Mouse (Mus musculus) layer of hippocampus, adult 9-11 months (tissue): ENCODE data around the gene Srcap.
"Not testable (repeated sequence)": the region's sequence is repeated elsewhere in the genome, so short reads cannot be mapped to it uniquely, and the experiment has no call there.

Source experiments
- DNase-seq: peaks from one replicate; pipeline ENCODE4 v3.0.0; 2022

Srcap gene

DNA sequence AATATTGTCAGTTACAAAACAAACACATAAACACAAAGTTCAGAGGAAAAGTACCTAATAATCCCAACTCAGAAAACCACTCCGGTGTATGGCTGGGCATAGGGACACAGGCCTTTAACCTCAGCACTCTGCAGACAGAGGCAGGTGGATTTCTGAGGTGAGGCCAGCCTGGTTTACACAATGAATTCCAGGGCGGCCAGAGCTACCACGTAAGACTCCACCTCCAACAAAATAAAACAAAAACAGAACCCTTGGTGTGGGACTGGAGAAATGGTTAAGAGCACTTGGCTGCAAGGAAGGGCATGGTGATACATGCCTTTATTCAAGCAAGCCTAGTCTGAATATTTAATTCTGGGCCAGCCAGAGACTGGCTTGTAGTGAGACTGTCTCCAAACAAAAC is 19.9 kb upstream of the Srcap start:
- no peak for DNase-seq

DNA sequence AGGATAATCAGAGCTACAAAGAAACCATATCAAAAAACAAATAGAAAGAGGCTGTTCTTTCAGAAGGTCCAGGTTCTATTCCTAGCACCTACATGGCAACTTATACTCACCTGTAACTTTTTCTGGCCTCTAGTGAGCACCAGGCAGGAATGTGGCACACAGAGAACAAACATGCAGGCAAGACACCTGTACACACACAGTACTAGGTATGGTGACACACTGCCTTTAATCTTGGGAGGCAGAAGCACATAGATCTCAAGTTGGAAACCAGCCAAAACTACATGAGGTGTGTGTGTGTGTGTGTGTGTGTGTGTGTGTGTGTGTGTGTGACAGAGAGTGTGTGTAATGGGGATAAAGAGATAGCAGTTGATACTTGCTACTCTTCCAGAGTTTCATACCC is 17.1 kb upstream of the Srcap start:
- no peak for DNase-seq

DNA sequence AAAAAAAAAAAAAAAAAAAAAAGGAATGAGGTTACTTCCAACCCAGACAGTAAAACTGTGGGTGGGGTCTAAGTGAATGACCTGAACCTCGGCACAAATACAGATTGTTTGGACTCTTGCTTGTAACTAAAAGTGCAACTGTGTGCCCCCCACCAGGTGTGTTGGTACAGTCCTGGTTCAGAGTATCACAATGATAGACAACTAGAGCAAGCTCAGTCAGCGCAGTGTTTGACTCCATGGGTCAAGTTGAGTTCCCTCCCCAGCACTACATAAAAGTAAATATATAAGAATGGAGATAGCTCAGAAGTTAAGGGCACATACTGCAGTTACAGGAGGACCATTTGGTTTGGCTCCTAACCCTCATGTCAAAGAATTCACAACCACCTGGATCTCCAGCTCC is 14.4 kb upstream of the Srcap start:
- DNase-seq, result no peak

DNA sequence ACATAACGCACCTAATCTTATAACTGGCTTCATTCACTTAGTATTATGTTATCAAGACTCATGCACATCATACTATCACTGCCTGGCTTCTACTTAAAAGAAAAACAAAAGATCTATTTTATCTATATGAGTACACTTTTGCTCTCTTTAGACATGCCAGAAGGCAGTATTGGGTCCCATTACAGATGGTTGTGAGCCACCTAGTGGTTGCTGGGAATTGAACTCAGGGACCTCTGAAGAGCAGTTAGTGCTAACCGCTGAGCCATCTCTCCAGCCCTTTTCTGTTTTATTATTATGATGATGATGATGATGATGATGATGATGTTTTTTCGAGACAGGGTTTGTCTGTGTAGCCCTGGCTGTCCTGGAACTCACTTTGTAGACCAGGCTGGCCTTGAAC is 13.4 kb upstream of the Srcap start:
- no peak for DNase-seq

DNA sequence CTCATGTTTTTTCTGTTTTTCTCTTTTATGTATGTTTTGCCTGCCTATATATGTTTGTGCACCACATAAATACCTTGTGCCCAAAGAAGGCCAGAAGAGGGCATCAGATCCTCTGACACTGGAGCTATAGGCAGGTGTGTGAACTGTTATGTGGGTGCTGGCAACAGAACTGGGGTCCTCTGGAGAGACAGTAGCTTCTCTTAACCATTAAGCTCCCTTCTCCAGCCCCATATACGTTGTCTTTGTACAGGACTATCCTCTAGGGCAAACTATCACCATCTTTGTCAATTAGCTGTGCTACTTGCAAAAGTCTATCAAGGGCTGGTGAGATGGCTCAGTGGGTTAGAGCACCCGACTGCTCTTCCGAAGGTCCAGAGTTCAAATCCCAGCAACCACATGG is 3.5 kb upstream of the Srcap start:
- DNase-seq, result no peak

DNA sequence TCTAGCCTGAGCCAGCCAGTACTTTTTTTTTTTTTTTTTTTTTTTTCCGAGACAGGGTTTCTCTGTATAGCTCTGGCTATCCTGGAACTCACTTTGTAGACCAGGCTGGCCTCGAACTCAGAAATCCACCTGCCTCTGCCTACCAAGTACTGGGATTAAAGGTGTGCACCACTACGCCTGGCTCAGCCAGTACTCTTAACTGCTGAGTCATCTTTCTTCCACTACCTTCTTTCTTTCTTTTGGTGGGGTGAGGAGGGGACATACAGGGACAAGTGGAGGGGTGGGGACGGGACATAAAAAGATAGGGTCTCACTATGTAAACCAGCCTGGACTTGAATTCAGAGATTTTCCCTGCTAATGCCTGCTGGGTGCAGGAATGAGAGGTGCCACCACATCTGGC is 2.0 kb upstream of the Srcap start:
- DNase-seq, result not testable (repeated sequence)

DNA sequence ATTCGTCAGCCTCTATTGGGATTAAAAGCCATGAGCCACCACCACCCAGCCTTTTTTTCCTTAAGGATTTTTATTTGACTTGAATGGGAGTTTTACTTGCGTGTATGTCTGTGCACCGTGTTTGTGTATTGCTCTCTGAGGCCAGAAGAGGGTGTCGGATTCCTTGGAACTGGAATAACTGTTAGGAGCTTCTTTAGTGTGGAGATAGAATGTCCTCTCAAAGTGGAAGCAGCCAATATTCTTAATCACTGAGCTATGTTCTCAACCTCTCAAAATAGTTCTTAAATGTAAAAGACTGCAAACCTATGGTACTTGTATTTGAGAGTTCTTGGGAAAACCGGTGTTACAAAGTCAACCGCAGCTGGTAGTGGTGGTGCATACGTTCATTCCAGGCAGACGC is 542 bp upstream of the Srcap start:
- no peak for DNase-seq

DNA sequence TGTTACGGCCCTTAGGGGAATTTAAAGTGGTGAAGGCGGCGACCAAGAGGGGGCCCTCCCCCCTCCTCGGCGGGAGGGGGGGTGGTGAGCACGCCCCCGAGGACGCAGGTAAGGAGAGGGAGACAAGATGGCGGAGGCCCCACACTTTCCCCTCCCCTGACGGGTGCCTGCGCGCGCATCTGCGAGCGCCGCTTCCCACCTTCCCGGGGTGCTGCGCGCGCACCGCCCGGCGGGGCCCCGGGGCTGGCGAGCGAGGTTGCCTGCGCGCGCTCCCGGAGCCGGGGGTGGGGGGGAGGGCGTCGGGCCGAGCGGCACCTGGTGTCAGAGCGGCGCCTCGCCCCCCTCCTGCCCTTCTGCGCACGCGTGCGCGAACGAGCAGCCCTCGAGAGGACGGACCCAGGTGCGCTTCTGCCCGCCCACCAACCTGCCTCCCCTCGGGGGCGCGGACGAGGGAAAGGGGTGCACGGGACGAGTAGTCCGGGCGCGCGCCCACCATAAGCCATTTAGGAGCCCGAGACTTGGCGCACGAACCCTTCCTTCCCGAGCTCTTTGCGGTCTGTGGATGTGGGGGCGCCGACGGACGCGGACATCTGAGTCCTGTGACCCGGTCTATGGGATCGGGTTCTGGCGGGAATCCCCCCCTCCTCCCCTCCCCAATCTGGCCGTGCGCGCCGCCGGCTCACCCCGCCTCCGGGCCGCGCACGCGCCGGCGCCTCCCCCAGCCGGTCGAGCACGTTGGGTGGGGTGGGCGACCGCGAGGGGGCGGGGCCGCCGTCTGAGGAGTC is 640 bp downstream of the Srcap start:
- peak; percentile 92 for DNase-seq

DNA sequence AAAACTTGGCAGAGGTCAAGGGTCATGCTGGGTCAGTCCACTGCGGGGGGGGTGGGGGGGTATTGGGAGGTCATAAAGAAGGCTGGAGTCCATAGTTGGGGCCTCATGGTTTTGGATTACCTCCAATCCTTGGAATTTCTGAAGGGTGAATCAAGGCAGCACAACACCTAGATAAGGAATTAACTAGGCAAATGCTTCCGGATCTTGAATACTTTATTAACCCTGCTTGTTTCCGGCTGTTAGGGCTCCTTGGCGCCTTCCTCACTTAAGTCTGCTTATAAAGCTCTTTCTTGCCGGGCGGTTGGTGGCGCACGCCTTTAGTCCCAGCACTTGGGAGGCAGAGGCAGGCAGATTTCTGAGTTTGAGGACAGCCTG is 1.2 kb downstream of the Srcap start:
- DNase-seq, result peak; percentile 24

DNA sequence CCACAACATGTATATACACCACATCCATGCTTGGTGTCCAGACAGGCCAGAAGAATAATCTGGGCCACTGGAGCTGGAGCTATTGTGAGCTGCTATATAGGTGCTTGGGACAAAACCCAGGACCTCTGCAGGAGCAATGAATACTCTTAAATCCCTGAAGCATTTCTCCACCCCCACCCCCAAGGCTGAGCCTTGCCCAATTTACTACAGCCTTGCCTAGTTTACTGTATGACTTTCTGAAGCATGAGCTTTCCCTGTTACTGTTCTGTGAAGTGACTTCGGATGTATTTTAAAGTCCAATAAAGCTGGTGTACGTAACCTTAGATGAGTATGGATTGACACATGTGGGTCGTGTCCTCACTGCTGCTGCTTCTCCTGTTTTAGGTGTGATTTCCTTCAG is 2.0 kb downstream of the Srcap start:
- no peak for DNase-seq

DNA sequence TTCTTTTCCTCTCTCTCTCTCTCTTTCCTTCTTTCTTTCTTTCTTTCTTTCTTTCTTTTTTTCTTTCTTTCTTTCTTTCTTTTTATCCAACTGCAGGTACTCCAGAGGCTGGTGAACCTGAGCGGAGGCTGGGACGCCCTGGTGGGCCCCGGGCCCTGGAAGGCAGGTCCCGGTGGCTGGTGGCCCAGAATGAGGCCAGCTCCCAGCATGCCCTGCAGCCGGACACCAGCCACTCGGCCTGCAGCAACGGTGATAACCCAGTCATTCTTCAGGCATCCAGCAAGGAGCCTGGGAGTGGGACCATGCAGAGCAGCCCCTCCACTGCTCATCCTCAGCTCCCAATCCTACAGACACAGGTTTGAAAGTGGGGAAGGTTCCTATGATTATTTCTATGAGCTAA is 4.1 kb downstream of the Srcap start:
- DNase-seq, result no peak

DNA sequence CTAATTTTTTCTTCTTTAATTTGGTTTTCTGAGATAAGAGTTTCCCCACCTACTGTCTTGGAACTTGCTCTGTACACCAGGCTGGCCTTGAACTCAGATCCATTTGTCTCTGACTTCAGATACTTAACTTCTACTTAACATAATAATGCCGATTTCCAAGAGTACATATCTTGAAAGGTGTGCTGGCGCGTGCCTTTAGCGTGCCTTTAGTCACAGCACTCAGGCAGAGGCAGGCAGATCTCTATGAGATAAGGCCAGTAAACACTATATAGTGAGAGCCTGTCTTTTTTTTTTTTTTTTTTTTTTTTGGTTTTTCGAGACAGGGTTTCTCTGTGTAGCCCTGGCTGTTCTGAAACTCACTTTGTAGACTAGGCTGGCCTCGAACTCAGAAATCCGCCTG is 4.6 kb downstream of the Srcap start:
- no peak for DNase-seq

DNA sequence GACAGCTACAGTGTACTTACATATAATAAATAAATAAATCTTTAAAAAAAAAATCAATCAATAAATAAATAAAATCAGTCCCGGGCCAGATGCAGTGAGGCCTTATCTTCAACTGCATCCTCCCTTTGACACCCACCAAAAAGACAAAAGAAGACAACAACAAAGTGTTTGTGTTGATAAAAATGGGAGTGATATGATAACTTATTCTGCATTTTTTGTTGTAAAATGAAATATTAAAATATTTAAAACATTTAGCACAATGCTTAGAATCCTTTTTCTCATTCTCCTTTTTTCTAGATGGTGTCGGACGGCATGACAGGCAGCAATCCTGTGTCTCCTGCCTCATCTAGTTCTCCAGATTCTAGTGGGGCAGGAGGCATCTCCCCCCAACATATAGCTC is 7.5 kb downstream of the Srcap start, which contains the start of gene Gm42715:
Gene Gm42715 (plus strand): TSS at position 301 of the 400 bp plus-strand sequence.
- no peak for DNase-seq

DNA sequence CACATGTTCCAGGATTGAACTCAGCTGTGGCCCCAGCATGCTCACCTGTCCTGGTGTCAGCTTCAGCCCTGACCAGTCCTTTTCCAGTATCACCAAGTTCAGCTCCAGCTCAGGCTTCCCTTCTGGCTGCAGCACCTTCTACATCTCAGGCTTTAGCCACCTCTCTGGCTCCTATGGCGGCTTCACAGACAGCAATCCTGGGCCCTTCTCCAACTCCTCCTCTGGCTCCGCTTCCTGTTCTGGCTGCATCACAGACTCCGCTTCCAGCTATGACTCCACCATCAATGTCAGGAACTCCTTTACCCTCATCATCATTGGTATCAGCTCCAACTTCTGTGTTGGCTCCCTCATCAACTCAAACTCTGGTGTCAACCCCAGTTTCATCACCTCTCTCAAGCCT is 29.9 kb downstream of the Srcap start:
- DNase-seq, result no peak

DNA sequence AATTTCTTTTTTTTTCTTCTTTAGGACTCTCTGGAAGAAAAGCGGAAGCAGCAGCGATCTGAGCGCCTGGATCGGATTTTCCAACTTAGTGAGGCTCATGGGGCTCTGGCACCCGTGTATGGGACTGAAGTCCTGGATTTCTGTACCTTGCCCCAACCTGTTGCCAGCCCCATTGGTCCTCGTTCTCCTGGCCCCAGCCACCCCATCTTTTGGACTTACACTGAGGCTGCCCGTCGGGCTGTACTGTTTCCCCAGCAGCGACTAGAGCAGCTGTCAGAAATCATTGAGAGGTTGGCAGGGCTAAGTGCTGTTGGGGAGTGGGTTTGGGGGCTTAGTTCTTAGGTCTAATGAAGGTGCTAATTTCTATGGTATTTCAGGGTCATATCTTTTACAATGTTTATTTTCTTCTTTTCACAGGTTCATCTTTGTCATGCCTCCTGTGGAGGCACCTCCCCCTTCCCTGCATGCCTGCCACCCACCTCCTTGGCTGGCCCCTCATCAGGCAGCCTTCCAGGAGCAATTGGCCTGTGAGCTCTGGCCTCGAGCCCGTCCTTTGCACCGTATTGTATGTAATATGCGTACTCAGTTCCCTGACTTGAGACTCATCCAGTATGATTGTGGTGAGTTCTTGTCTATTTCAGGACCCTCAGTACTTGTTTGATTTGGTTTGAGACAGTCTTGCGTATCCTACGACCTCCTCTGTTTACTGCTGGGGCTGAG is 37.5 kb downstream of the Srcap start:
- no peak for DNase-seq

DNA sequence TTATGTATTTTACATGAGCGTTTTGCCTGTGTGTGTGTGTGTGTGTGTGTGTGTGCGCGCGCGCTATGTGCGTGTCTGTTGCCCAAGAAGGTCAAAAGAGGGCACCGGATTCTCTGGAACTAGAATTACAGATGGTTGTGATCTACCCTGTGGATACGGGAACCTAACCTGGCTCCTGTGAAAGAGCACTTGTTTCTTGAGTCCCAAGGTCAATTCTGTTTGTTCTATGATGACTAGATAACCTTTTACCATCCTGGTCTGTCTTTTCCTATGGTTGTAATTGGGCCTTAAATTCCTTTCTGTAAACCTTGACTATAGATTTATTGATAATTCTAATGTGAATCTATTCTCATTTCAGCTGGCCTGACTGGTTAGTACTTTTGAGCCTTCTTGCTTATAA is 39.8 kb downstream of the Srcap start:
- DNase-seq, result no peak

DNA sequence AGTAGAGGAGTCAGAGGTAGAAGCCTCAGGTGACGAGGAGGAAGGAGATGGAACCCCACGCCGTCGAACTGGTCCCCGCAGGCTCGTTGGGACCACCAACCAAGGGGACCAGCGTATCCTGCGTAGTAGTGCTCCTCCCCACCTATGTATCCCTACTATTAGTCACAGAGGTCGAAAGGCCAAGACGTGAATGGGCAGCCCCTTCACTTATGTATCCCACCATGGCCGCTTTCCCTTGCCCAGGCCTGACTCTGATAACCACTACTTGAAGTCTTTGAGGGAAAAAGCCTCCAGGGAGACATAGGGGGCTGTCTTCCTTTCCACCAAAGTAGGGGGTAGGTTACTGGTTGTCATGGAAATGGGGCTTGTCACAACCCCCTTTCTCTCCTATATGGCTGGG is 48.8 kb downstream of the Srcap start:
- DNase-seq, result no peak

DNA sequence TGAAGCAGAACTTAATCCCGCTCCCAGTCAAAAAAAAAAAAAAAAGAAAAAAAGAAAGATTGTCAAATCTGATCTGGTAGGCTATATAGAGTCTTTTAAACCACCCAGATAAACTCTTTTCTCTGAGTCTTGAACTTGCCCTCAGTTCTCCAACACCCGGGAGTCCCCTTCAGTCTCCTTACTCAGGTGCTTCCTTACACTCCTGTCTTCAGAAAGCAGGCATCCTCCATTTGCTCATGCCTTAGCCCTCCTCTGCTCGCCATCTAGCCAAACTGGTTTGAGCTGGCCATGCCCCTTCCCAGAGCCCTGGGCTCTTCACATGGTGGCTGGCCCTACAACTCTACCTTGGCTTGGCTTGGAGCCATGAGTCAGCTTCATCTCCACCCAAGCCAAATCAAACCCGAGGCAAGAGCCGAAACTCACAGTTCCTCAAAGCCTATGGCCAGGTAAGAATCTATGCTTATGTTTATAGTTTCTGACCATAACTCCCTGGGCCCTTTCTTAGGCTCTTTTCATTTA is 49.6 kb downstream of the Srcap start, which contains the start of gene Tmem265:
Gene Tmem265 (plus strand): TSS at position 51 of the 519 bp plus-strand sequence.
- no peak for DNase-seq

DNA sequence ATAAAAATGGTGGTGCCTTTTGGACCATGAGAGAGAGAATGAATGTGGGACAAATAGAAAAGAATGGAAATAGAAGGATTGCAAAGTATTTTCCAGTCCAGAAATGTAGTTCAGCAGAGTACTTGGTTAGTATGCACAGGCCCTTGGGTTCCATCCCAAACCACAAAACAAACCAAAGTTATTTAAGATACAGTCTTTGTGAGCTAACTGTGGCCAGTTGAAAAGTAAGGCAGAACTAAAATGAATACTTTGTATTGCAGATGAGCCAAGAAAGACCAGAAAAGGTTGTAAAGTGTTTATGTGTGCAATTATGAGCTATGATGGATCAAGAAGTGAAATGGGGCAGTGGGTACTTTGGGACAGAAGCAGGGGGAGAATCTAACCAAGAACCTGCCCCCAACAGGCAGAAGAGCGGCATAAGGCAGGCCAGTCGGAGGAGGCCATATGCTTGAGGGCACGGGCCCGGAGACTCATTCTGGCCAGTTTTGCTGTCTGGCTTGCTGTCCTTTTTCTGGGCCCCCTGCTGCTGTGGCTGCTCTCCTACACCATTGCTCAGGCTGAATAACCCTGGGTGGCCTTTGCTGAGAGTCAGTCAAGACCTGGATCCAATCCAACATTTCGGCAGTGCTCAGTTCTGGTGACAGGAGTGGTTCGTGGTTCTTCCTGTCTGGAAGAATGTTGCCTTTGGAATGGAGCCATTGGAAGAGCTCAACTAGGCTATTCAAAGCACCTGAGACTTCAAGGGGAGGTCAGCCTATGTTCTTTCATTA is 52.8 kb downstream of the Srcap start:
- no peak for DNase-seq

DNA sequence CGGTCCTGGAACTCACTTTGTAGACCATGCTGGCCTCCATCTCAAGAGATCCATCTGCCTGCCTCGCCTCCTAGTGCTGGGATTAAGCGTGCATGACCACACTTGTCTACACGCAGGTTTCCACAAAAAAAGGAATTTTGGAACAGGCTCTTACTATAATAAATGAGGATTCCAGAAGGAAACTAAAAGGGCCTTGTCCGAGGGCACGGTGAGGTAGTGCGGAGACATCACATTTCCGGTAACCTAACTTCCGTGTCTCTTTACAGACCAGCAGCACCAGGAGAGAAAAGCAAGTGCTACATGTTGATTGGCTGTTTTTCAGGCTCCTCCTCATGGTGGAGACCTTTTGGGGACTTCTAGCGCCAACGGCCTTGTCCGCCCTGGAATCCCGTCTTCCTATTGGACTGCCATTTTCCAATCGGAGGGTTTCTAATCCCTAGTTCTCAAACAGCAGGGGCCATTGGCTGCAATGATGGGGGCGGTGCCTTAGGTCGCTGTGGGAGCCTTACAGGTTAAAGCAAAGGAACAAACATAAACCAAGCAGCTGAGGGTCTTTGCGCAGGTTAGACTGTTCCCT is 61.2 kb downstream of the Srcap start, which contains the start of gene Phkg2:
Gene Phkg2 (plus strand): TSS at position 446 of the 577 bp plus-strand sequence.
- peak; percentile 97 for DNase-seq

DNA sequence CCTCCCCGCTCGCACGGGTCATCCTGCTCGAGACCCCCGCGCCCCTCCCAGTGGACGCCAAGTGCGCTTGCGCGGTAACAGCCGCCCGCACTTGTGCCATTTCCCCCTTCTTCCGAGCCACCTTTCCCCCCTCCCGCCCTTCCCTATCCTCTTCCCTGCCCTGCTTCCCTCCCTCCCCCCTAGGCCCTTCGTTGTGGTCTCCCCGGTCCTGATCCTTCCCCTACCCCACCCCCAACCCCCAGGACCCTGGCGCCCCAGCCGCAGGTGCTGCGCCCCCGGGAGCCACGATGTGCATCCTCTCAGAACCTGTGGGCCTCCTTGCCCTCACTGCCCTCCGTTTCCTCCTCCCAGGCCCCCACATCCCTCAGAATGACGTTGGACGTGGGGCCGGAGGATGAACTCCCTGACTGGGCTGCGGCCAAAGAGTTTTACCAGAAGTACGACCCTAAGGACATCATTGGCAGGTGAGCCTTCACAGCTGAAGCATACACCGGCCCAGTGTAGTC is 61.8 kb downstream of the Srcap start:
- DNase-seq, result no peak

DNA sequence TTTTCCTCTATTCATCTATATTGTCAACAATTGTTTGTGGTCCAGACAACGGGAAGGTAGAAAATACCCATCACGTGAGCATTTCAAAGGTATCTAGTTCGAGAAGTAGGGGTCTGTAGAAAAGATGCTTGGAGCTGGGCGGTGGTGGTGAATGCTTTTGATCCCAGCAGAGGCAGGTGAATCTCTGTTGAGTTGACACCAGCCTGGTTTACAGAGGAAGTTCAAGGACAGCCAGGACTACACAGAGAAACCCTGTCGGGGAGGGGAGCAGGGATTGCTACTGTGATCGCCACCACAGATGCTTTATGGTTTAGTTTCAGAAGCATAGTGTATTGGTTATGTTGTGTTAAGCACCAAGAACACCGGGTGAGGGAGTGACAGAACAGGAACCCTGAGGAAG is 62.3 kb downstream of the Srcap start:
- DNase-seq, result no peak

DNA sequence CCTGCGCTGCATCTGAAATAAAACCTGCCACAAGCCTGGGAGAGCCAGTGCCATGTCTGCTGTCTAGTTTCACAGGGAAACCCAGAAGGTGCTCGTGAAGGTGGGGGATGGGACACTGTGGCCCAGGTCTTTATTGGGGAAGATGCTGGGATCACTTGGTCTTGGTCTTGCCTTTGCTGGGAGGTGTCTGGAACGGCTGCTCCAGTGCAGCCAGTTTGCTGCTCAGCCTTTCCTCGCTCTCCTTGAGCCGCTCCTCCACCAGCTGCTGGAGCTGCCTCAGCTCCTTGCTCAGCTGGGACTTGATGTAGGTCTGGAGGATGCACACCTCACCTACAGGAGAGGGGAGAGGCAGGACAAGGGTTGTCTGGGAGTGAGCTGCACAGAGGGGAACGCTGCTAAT is 71.5 kb downstream of the Srcap start:
- no peak for DNase-seq
